Mouse (Mus musculus): ENCODE measurements around the gene Ctcfl.

- TF ChIP-seq EP300 (IDR thresholded peaks at IDR 0.05; ENCODE audit: low read depth in 1 of 2, low read length in 2 of 2) (no peak), BHLHE40 (IDR thresholded peaks at IDR 0.05; ENCODE audit: borderline replicate concordance, low read depth, low read length) (no peak), GABPA (IDR thresholded peaks at IDR 0.05; ENCODE audit: low read depth, low read length) (no peak), MAX (IDR thresholded peaks at IDR 0.05; ENCODE audit: low read length) (no peak), CTCF (IDR thresholded peaks at IDR 0.05 in 2 of 3, conservative IDR thresholded peaks at IDR 0.05 in 1 of 3; ENCODE audit: control insufficient read depth in 1 of 3, insufficient read depth in 1 of 3, low read depth in 2 of 3, low read length in 3 of 3, poor library complexity in 1 of 3, severe bottlenecking in 1 of 3) (no peak), E2F4 (IDR thresholded peaks at IDR 0.05; ENCODE audit: borderline replicate concordance, low read depth, low read length) (no peak), ZNF384 (IDR thresholded peaks at IDR 0.05; ENCODE audit: low read depth, low read length) (no peak), ZC3H11A (IDR thresholded peaks at IDR 0.05; ENCODE audit: low read depth, low read length) (no peak), HCFC1 (IDR thresholded peaks at IDR 0.05; ENCODE audit: low read depth, low read length) (no peak), USF1 (IDR thresholded peaks at IDR 0.05; ENCODE audit: low read depth, low read length) (no peak), CHD2 (IDR thresholded peaks at IDR 0.05; ENCODE audit: low read length) (no peak), RCOR1 (IDR thresholded peaks at IDR 0.05; ENCODE audit: low read depth, low read length) (no peak), ELF1 (IDR thresholded peaks at IDR 0.05; ENCODE audit: low read depth, low read length) (no peak), KAT2A (conservative IDR thresholded peaks at IDR 0.05; ENCODE audit: low read depth, low read length) (no peak)
Measured at GRCm38 (mm10) chr2:173072948-173073347, 46.4 kb downstream of the Ctcfl start.

All from MEL (cell line).